Mouse (Mus musculus): ENCODE data around the gene Slc29a2.

The Slc29a2 gene

GRCm38 (mm10) chr19:5058801-5059771 is 35.4 kb downstream of the Slc29a2 start:
- DNase-seq = peak; percentile 38

GRCm38 (mm10) chr19:5060365-5061330 is 37.0 kb downstream of the Slc29a2 start:
- peak; percentile 48 for DNase-seq

- no peak for DNase-seq
Observed at GRCm38 (mm10) chr19:5062041-5062440, 38.4 kb downstream of the Slc29a2 start.

- DNase-seq = no peak
Observed at GRCm38 (mm10) chr19:5062446-5062845, 38.8 kb downstream of the Slc29a2 start.

- DNase-seq = no peak
Observed at GRCm38 (mm10) chr19:5065104-5065503, 41.4 kb downstream of the Slc29a2 start.

GRCm38 (mm10) chr19:5067040-5067799 is 43.6 kb downstream of the Slc29a2 start:
- DNase-seq = peak; percentile 80

GRCm38 (mm10) chr19:5067867-5068569 is 44.4 kb downstream of the Slc29a2 start, which contains the start of gene Cd248:
Gene Cd248, plus strand, starts transcription at chr19:5068078.
- DNase-seq = peak; percentile 74

GRCm38 (mm10) chr19:5068570-5069234 is 45.0 kb downstream of the Slc29a2 start:
- DNase-seq = no peak

GRCm38 (mm10) chr19:5069486-5069885 is 45.8 kb downstream of the Slc29a2 start:
- DNase-seq = no peak

- DNase-seq = no peak
Observed at GRCm38 (mm10) chr19:5069978-5070377, 46.3 kb downstream of the Slc29a2 start.

GRCm38 (mm10) chr19:5071077-5071476 is 47.4 kb downstream of the Slc29a2 start:
- no peak for DNase-seq

- peak; percentile 90 for DNase-seq
Observed at GRCm38 (mm10) chr19:5071545-5072369, 48.1 kb downstream of the Slc29a2 start.

- no peak for DNase-seq
Observed at GRCm38 (mm10) chr19:5072389-5073019, 48.8 kb downstream of the Slc29a2 start.

- peak; percentile 77 for DNase-seq
Observed at GRCm38 (mm10) chr19:5073028-5073427, 49.4 kb downstream of the Slc29a2 start.

- DNase-seq = no peak
Observed at GRCm38 (mm10) chr19:5073518-5073917, 49.9 kb downstream of the Slc29a2 start.

- DNase-seq = no peak
Observed at GRCm38 (mm10) chr19:5079279-5079678, 55.6 kb downstream of the Slc29a2 start.
